Comparison of ENCODE assay signal across 24 mouse cellular contexts in genomic region chr1:132637346-132637745, GRCm38 (mm10).
DNase-seq lines count a peak whose midpoint lies in the region; ATAC-seq and TF ChIP-seq lines count a peak whose summit lies in the region.
"Had no signal": no experiment of that assay in that cellular context is flagged by ENCODE, and none has a peak within 500 bp of the region (broad histone marks: within the 10 kb centered on the region; RNA-seq: fewer than 3 reads in every experiment).

No protein-coding gene starts in this region.

- no peaks in the 10 kb centered on the region for H3K9me3 ChIP-seq in hindbrain, embryonic 10.5 days
- H3K9me3 ChIP-seq in hindbrain, embryonic 12.5 days (replicated peaks), result no peaks in the 10 kb centered on the region
- no peaks in the 10 kb centered on the region for H3K9me3 ChIP-seq in midbrain, postnatal 0 days (ENCODE audit: low read length)
- no peaks in the 10 kb centered on the region for H3K9me3 ChIP-seq in midbrain, embryonic 11.5 days (ENCODE audit: control insufficient read depth, low read length)
- H3K9me3 ChIP-seq in kidney, embryonic 14.5 days (ENCODE audit: control insufficient read depth, low read length), result no peaks in the 10 kb centered on the region
- H3K9me3 ChIP-seq: limb, embryonic 10.5 days; limb, embryonic 15.5 days; liver, embryonic 13.5 days; midbrain, embryonic 12.5 days had no signal

- peaks cover 51% of the 10 kb centered on the region for H3K36me3 ChIP-seq in hindbrain, embryonic 10.5 days
- peaks cover 37% of the 10 kb centered on the region for H3K36me3 ChIP-seq in hindbrain, embryonic 12.5 days
- H3K36me3 ChIP-seq in midbrain, postnatal 0 days (ENCODE audit: insufficient read depth, low read length), result peaks cover 35% of the 10 kb centered on the region
- H3K36me3 ChIP-seq in midbrain, embryonic 11.5 days (ENCODE audit: control insufficient read depth, insufficient read depth, low read length), result no peaks in the 10 kb centered on the region
- no peaks in the 10 kb centered on the region for H3K36me3 ChIP-seq in kidney, embryonic 14.5 days (ENCODE audit: control insufficient read depth, insufficient read depth, low read length)
- H3K36me3 ChIP-seq: limb, embryonic 10.5 days; limb, embryonic 15.5 days; liver, embryonic 13.5 days had no signal

- H3K4me2 ChIP-seq in hindbrain, embryonic 12.5 days (replicated peaks), result no peak overlapping the region
- H3K4me2 ChIP-seq in midbrain, postnatal 0 days (ENCODE audit: low read depth, low read length, poor library complexity, severe bottlenecking), result no peak overlapping the region
- no peak overlapping the region for H3K4me2 ChIP-seq in midbrain, embryonic 11.5 days
- H3K4me2 ChIP-seq in kidney, embryonic 14.5 days (replicated peaks; ENCODE audit: low read depth, low read length), result no peak overlapping the region
- H3K4me2 ChIP-seq: limb, embryonic 15.5 days; liver, embryonic 13.5 days; midbrain, embryonic 12.5 days had no signal

- peak overlapping the region; percentile 56; the same call in 1 of the 2 replicates for H3K27ac ChIP-seq in hindbrain, embryonic 10.5 days
- no peak overlapping the region for H3K27ac ChIP-seq in hindbrain, embryonic 12.5 days
- no peak overlapping the region for H3K27ac ChIP-seq in midbrain, postnatal 0 days (ENCODE audit: low read depth, low read length)
- H3K27ac ChIP-seq in midbrain, embryonic 11.5 days (ENCODE audit: low read depth, low read length), result no peak overlapping the region
- H3K27ac ChIP-seq in kidney, embryonic 14.5 days (ENCODE audit: low read depth, low read length), result no peak overlapping the region
- H3K27ac ChIP-seq: limb, embryonic 10.5 days; limb, embryonic 15.5 days; liver, embryonic 13.5 days; midbrain, embryonic 12.5 days had no signal

- WGBS in hindbrain, embryonic 10.5 days, result 83% methylated on average over 7 of the region's 7 CpGs
- WGBS in hindbrain, embryonic 12.5 days, result 82% methylated on average over 7 of the region's 7 CpGs
- WGBS in midbrain, postnatal 0 days, result 90% methylated on average over 7 of the region's 7 CpGs
- WGBS in midbrain, embryonic 11.5 days, result 93% methylated on average over 7 of the region's 7 CpGs
- 86% methylated on average over 7 of the region's 7 CpGs for WGBS in kidney, embryonic 14.5 days

- peak; percentile 55 for DNase-seq in cerebellum, adult 9-11 months
- no peak for DNase-seq in cerebellum, adult 9-10 months
- no peak for DNase-seq in hindbrain, embryonic 10.5 days (ENCODE audit: low spot score)
- DNase-seq in midbrain, postnatal 0 days (ENCODE audit: low spot score), result peak; percentile 42
- no peak for DNase-seq in midbrain, embryonic 11.5 days (ENCODE audit: low spot score, missing footprints)
- no peak for DNase-seq in lung, postnatal 4 days
- DNase-seq: adrenal gland, adult 2 months; adrenal gland, postnatal 36 days; gastrocnemius, postnatal 10 days; heart, postnatal 14 days; kidney, postnatal 14 days; layer of hippocampus, adult 9-11 months; liver, embryonic 13.5 days; lung, adult 2 months; lung, postnatal 10 days; retina, postnatal 1 day; right cerebral cortex, postnatal 14 days had no signal

- H3K4me1 ChIP-seq in hindbrain, embryonic 10.5 days (replicated peaks), result peaks cover 52% of the 10 kb centered on the region
- peaks cover 31% of the 10 kb centered on the region for H3K4me1 ChIP-seq in hindbrain, embryonic 12.5 days
- 0 out of 2 replicates have a peak, but pooled peaks cover 8% of the 10 kb centered on the region for H3K4me1 ChIP-seq in midbrain, postnatal 0 days (ENCODE audit: insufficient read depth, low read length)
- no peaks in the 10 kb centered on the region for H3K4me1 ChIP-seq in midbrain, embryonic 11.5 days (ENCODE audit: control insufficient read depth, insufficient read depth, low read length)
- H3K4me1 ChIP-seq in kidney, embryonic 14.5 days (ENCODE audit: control insufficient read depth, insufficient read depth, low read length), result no peaks in the 10 kb centered on the region
- H3K4me1 ChIP-seq: limb, embryonic 15.5 days; liver, embryonic 13.5 days had no signal

- no peak overlapping the region for H3K4me3 ChIP-seq in hindbrain, embryonic 10.5 days
- H3K4me3 ChIP-seq in hindbrain, embryonic 12.5 days, result no peak overlapping the region
- no peak overlapping the region for H3K4me3 ChIP-seq in midbrain, postnatal 0 days (ENCODE audit: low read depth, low read length)
- no peak overlapping the region for H3K4me3 ChIP-seq in midbrain, embryonic 11.5 days (ENCODE audit: low read depth, low read length)
- no peak overlapping the region for H3K4me3 ChIP-seq in kidney, embryonic 14.5 days (ENCODE audit: low read length)
- H3K4me3 ChIP-seq: limb, embryonic 10.5 days; limb, embryonic 15.5 days; liver, embryonic 13.5 days; midbrain, embryonic 12.5 days had no signal

- ATAC-seq in hindbrain, embryonic 12.5 days (ENCODE audit: low FRiP score), result no peak
- ATAC-seq in midbrain, postnatal 0 days (ENCODE audit: low FRiP score), result no peak
- ATAC-seq in midbrain, embryonic 11.5 days (ENCODE audit: low FRiP score), result no peak
- no peak for ATAC-seq in kidney, embryonic 14.5 days (ENCODE audit: low FRiP score, low TSS enrichment)
- ATAC-seq: activated CD4-positive, CD25-positive, alpha-beta regulatory T cell, adult 4 months; intestine, postnatal 0 days had no signal

- no peaks in the 10 kb centered on the region for H3K27me3 ChIP-seq in hindbrain, embryonic 10.5 days (ENCODE audit: insufficient read depth, poor library complexity, severe bottlenecking)
- no peaks in the 10 kb centered on the region for H3K27me3 ChIP-seq in hindbrain, embryonic 12.5 days
- H3K27me3 ChIP-seq in midbrain, postnatal 0 days (ENCODE audit: insufficient read depth, low read length), result no peaks in the 10 kb centered on the region
- no peaks in the 10 kb centered on the region for H3K27me3 ChIP-seq in midbrain, embryonic 11.5 days (ENCODE audit: control insufficient read depth, insufficient read depth, low read length)
- no peaks in the 10 kb centered on the region for H3K27me3 ChIP-seq in kidney, embryonic 14.5 days (ENCODE audit: control insufficient read depth, insufficient read depth, low read length)
- H3K27me3 ChIP-seq: limb, embryonic 15.5 days; liver, embryonic 13.5 days; midbrain, embryonic 12.5 days had no signal

- H3K9ac ChIP-seq in hindbrain, embryonic 12.5 days, result no peak overlapping the region
- H3K9ac ChIP-seq in midbrain, postnatal 0 days (replicated peaks; ENCODE audit: low read length, poor library complexity, severe bottlenecking), result no peak overlapping the region
- no peak overlapping the region for H3K9ac ChIP-seq in midbrain, embryonic 11.5 days (ENCODE audit: low read length)
- no peak overlapping the region for H3K9ac ChIP-seq in kidney, embryonic 14.5 days (ENCODE audit: low read depth, low read length)
- H3K9ac ChIP-seq: limb, embryonic 15.5 days; liver, embryonic 13.5 days; midbrain, embryonic 12.5 days had no signal

- TF ChIP-seq CTCF in midbrain, postnatal 0 days (IDR thresholded peaks at IDR 0.05), result no peak

Comparison
In these comparisons a context has a peak if more than half of its experiments do, and no peak if none do; other contexts are left out.
1. DNase-seq: peak in cerebellum, adult 9-11 months (single experiment) and midbrain, postnatal 0 days (single experiment); none in cerebellum, adult 9-10 months (single experiment), hindbrain, embryonic 10.5 days (single experiment), midbrain, embryonic 11.5 days (single experiment) and lung, postnatal 4 days (0 of 2).